Mouse (Mus musculus): ENCODE data around the gene Ccdc181. TPM values are rescaled to one million over a fixed set of nuclear protein-coding genes. Genes with fewer than 3 reads are reported as not detected.
"Not testable (repeated sequence)": the region's sequence is repeated elsewhere in the genome, so short reads cannot be mapped to it uniquely, and the experiment has no call there.

Ccdc181 gene
- 18.4 and 18.5 TPM in 2 replicates for polyA plus RNA-seq (2014; fragmentation: Nextera tagmentation; extraction: Ambion mirVana)

DNA sequence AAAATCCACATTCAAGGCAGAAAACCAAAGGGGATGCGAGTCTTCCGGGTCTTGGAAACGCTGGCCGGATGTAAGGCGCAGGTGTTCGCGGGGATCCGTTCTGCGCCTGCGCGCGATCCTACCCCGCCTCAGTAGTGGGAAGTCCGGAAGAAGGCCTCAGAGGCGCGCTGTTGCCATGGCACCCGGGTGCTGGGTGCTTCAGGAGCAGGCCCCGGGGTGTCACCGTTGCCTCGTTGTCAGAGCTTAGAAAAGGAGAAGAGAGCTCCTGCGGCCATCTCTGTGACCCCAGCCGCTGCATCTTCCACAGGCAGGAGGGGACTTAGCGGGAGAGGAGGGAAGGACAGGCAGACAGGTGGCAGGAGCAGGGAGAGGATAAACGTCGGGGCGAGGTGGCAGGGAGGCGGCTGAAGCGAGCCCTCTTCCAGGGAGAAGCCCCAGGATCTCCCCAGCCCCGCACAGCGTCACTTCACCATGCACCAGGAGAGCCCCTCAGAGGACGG, at the start of gene Ccdc181:
Gene Ccdc181, plus strand, starts transcription at position 131 of the 500 bp plus-strand sequence.
- H3K9me3 ChIP-seq (ENCODE audit: control insufficient read depth, low read length): no peaks in the 10 kb centered on the region
- 1% methylated on average over 31 of the region's 31 CpGs for WGBS
- H3K36me3 ChIP-seq (ENCODE audit: control insufficient read depth, insufficient read depth, low read length): no peaks in the 10 kb centered on the region
- peak; percentile 95 for DNase-seq (ENCODE audit: low spot score)
- H3K27me3 ChIP-seq (ENCODE audit: control insufficient read depth, insufficient read depth, low read length): no peaks in the 10 kb centered on the region
- H3K4me3 ChIP-seq (ENCODE audit: low read depth, low read length): peak within 1 kb of the TSS; percentile 62
- ATAC-seq (replicated peaks; ENCODE audit: low FRiP score): peak; percentile 99
- H3K4me2 ChIP-seq (ENCODE audit: low read depth, low read length, severe bottlenecking): peak within 1 kb of the TSS; percentile 76
- no peaks in the 10 kb centered on the region for H3K4me1 ChIP-seq (replicated peaks; ENCODE audit: control insufficient read depth, insufficient read depth, low read length)
- H3K27ac ChIP-seq (ENCODE audit: low read depth, low read length): peak within 1 kb of the TSS; percentile 32; the same call in 1 of the 2 replicates
- peak within 1 kb of the TSS; percentile 68 for H3K9ac ChIP-seq (ENCODE audit: low read length)

DNA sequence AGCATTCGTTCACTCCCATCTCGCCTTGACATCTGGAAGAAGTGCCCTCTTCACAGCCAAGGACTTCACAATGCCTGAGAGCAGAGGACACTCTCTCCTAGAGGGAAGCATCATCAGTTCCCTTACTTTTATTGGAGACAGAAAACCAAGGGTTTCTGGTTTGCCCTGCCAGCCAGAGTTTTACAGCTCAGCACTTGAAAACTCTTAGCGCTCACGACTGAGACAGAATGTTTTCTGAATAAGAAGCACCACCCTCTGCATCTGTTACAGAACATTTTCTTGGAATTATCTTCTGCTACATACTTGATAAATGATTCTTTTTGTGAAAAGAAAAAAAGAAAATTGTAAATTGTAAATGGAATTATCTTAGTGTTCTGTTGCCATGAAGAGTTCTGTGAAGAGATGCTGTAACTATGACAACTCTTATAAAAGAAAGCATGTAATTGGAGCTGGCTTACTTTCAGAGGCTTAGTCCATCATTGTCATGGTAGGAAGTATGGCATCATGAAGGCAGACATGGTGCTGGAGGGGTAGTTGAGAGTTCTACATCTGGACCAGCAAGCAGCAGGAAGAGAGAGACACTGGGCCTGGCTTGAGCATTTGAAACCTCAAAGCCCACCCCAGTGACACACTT, 43.3 kb upstream of the Ccdc181 start:
- DNase-seq (ENCODE audit: low spot score); H3K9ac ChIP-seq (ENCODE audit: low read length); H3K9me3 ChIP-seq (ENCODE audit: control insufficient read depth, low read length); H3K4me2 ChIP-seq (ENCODE audit: low read depth, low read length, severe bottlenecking); H3K27ac ChIP-seq (ENCODE audit: low read depth, low read length); H3K36me3 ChIP-seq (ENCODE audit: control insufficient read depth, insufficient read depth, low read length); H3K4me1 ChIP-seq (replicated peaks; ENCODE audit: control insufficient read depth, insufficient read depth, low read length); ATAC-seq (replicated peaks; ENCODE audit: low FRiP score); H3K4me3 ChIP-seq (ENCODE audit: low read depth, low read length); H3K27me3 ChIP-seq (ENCODE audit: control insufficient read depth, insufficient read depth, low read length): not testable (repeated sequence)
- 90% methylated on average over 2 of the region's 4 CpGs for WGBS

DNA sequence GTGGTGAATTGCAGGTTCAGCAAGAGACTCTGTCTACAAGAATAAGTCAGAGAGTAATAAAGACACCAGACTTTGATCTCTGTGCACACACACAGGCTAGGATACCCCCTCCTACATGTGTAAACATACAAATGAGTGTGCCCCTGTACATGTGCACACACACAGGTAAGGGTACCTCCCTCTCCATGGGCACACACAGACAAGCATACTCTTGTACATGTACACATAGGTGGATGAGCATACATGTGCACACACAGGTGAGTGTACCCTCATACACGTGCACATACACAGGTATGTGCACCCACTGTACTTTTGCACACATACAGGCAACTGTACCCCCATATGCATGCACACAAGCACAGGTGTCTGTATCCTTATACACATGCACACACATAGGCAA, 41.9 kb upstream of the Ccdc181 start:
- Histone ChIP-seq H3K36me3 (ENCODE audit: control insufficient read depth, insufficient read depth, low read length) (no peaks in the 10 kb centered on the region), H3K27me3 (ENCODE audit: control insufficient read depth, insufficient read depth, low read length) (no peaks in the 10 kb centered on the region), H3K9ac (ENCODE audit: low read length) (no peak overlapping the region), H3K9me3 (ENCODE audit: control insufficient read depth, low read length) (no peaks in the 10 kb centered on the region), H3K27ac (ENCODE audit: low read depth, low read length) (no peak overlapping the region), H3K4me2 (ENCODE audit: low read depth, low read length, severe bottlenecking) (no peak overlapping the region), H3K4me1 (replicated peaks; ENCODE audit: control insufficient read depth, insufficient read depth, low read length) (no peaks in the 10 kb centered on the region), H3K4me3 (ENCODE audit: low read depth, low read length) (no peak overlapping the region)
- WGBS: 71% methylated on average over 1 of the region's 1 CpGs
- ATAC-seq (replicated peaks; ENCODE audit: low FRiP score) (no peak), DNase-seq (ENCODE audit: low spot score) (no peak)

DNA sequence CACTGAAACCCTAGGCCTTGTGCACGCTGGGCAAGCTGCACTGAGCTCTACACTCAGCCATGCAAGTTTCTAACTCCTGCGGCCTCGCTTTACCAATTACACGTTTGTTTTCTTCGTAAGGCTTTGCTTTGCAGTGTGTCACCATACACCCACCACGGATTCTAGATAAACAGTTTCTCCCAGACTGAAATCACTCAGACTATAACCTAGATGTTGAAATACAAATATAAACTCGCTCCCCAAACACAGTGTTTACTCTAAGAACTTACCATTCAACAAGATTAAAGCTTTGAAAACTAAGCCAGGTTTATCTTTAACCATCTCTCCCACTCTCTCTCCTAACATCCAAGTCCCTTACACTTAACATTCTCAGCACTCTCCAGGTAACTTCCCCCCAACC, 40.3 kb upstream of the Ccdc181 start:
- DNase-seq (ENCODE audit: low spot score) (no peak), ATAC-seq (replicated peaks; ENCODE audit: low FRiP score) (no peak)
- H3K36me3 ChIP-seq (ENCODE audit: control insufficient read depth, insufficient read depth, low read length): no peaks in the 10 kb centered on the region
- WGBS: 65% methylated on average over 7 of the region's 7 CpGs
- no peaks in the 10 kb centered on the region for H3K27me3 ChIP-seq (ENCODE audit: control insufficient read depth, insufficient read depth, low read length)
- no peak overlapping the region for H3K27ac ChIP-seq (ENCODE audit: low read depth, low read length)
- no peak overlapping the region for H3K4me3 ChIP-seq (ENCODE audit: low read depth, low read length)
- H3K4me1 ChIP-seq (replicated peaks; ENCODE audit: control insufficient read depth, insufficient read depth, low read length): no peaks in the 10 kb centered on the region
- no peaks in the 10 kb centered on the region for H3K9me3 ChIP-seq (ENCODE audit: control insufficient read depth, low read length)
- H3K4me2 ChIP-seq (ENCODE audit: low read depth, low read length, severe bottlenecking): no peak overlapping the region
- no peak overlapping the region for H3K9ac ChIP-seq (ENCODE audit: low read length)

DNA sequence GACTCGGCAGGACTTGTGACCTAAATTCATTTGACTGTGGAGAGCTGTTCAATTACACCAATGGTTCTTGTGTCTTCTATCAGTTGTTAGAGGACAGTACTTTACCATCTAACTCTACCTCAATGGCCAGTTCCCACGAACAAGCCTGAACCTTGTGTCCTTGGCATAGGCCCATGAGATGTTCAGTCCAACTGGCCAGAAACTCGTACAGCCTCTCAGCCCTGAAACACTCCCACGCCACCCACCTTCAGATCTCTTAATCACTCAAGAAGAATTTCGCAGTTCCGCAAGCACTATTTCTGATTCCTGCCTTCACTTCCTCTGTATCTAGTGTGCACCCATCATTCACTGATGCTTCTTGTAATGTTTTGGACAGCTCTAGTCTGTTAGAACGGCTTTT, 39.3 kb upstream of the Ccdc181 start:
- no peaks in the 10 kb centered on the region for H3K36me3 ChIP-seq (ENCODE audit: control insufficient read depth, insufficient read depth, low read length)
- no peak for DNase-seq (ENCODE audit: low spot score)
- no peak for ATAC-seq (replicated peaks; ENCODE audit: low FRiP score)

DNA sequence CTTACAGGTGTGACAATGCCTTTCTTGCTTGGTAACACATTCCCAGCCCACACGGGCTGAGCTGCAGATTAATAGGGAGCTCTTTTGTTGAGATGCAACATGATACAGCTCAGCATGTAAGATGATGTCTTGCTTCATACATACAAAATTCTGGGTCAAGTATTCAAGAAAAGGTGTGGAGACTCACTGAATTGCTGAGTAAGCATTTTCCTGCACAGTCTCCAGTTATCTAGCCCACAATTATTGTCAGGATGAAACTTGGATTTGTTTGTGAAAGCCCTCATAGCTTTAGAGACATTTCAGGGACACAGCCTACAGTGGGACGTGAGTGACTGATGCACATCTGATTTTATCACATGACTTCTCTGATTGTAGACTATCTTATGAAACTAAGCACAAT, 33.9 kb upstream of the Ccdc181 start:
- Histone ChIP-seq H3K9ac (ENCODE audit: low read length) (no peak overlapping the region), H3K9me3 (ENCODE audit: control insufficient read depth, low read length) (no peaks in the 10 kb centered on the region), H3K4me3 (ENCODE audit: low read depth, low read length) (no peak overlapping the region), H3K27ac (ENCODE audit: low read depth, low read length) (no peak overlapping the region), H3K4me2 (ENCODE audit: low read depth, low read length, severe bottlenecking) (no peak overlapping the region), H3K36me3 (ENCODE audit: control insufficient read depth, insufficient read depth, low read length) (no peaks in the 10 kb centered on the region), H3K27me3 (ENCODE audit: control insufficient read depth, insufficient read depth, low read length) (no peaks in the 10 kb centered on the region), H3K4me1 (replicated peaks; ENCODE audit: control insufficient read depth, insufficient read depth, low read length) (no peaks in the 10 kb centered on the region)
- ATAC-seq (replicated peaks; ENCODE audit: low FRiP score) (no peak), DNase-seq (ENCODE audit: low spot score) (no peak)
- 76% methylated on average over 2 of the region's 2 CpGs for WGBS

More for the DNA sequence above, 39.3 kb upstream of the Ccdc181 start:
- Histone ChIP-seq H3K4me1 (replicated peaks; ENCODE audit: control insufficient read depth, insufficient read depth, low read length) (no peaks in the 10 kb centered on the region), H3K9ac (ENCODE audit: low read length) (no peak overlapping the region), H3K27me3 (ENCODE audit: control insufficient read depth, insufficient read depth, low read length) (no peaks in the 10 kb centered on the region), H3K4me3 (ENCODE audit: low read depth, low read length) (no peak overlapping the region), H3K9me3 (ENCODE audit: control insufficient read depth, low read length) (no peaks in the 10 kb centered on the region), H3K27ac (ENCODE audit: low read depth, low read length) (no peak overlapping the region), H3K4me2 (ENCODE audit: low read depth, low read length, severe bottlenecking) (no peak overlapping the region)
- 71% methylated on average over 7 of the region's 7 CpGs for WGBS

DNA sequence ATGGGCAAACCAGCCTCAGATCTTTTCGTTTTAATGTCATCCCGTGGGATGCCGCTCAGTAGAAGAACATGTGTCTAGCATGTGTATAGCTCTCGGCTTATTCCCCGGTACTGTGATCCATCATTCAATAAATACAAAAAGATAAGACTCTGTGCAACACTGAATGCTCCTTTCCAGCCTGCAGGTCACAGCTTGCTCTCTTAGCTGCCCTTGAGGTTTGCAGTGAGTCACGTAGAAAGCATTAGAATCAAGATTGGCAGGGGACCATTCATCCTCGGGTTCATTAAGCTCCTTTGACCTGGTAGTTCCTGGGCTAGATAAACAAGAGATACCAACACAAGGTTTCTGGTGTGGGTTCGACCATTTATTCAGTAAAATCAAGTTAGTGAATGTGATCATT, 32.6 kb upstream of the Ccdc181 start:
- Histone ChIP-seq H3K4me1 (replicated peaks; ENCODE audit: control insufficient read depth, insufficient read depth, low read length) (peaks cover 1% of the 10 kb centered on the region; the same call in 1 of the 2 replicates), H3K27ac (ENCODE audit: low read depth, low read length) (no peak overlapping the region), H3K9ac (ENCODE audit: low read length) (no peak overlapping the region), H3K36me3 (ENCODE audit: control insufficient read depth, insufficient read depth, low read length) (no peaks in the 10 kb centered on the region), H3K4me3 (ENCODE audit: low read depth, low read length) (no peak overlapping the region), H3K4me2 (ENCODE audit: low read depth, low read length, severe bottlenecking) (no peak overlapping the region), H3K27me3 (ENCODE audit: control insufficient read depth, insufficient read depth, low read length) (no peaks in the 10 kb centered on the region), H3K9me3 (ENCODE audit: control insufficient read depth, low read length) (no peaks in the 10 kb centered on the region)
- 76% methylated on average over 8 of the region's 8 CpGs for WGBS
- no peak for DNase-seq (ENCODE audit: low spot score)
- ATAC-seq (replicated peaks; ENCODE audit: low FRiP score): no peak

DNA sequence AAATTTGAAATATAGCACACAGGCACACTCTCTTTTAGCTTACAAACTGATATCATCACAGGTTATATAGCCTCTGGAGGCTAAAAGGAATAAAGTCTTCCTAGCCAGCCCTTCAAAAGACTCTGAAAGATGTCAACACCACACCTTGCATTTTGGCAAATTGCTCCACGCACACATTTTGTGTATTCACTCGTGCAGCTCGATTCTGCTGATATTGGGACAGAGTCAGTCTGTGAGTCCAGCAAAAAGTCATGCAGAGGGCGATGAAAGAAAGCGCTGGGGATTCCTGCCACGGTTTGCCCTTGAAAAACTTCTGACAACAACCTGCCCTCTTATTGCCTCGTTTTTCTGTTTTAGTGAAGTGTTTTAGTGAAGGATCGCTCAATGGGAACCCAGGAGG, 27.9 kb upstream of the Ccdc181 start:
- ATAC-seq (replicated peaks; ENCODE audit: low FRiP score): no peak
- peak overlapping the region; percentile 48 for H3K9ac ChIP-seq (ENCODE audit: low read length)
- WGBS: 29% methylated on average over 8 of the region's 8 CpGs
- no peak overlapping the region for H3K27ac ChIP-seq (ENCODE audit: low read depth, low read length)
- H3K9me3 ChIP-seq (ENCODE audit: control insufficient read depth, low read length): no peaks in the 10 kb centered on the region
- H3K4me2 ChIP-seq (ENCODE audit: low read depth, low read length, severe bottlenecking): peak overlapping the region; percentile 54; the same call in 1 of the 2 replicates
- no peak for DNase-seq (ENCODE audit: low spot score)
- no peaks in the 10 kb centered on the region for H3K36me3 ChIP-seq (ENCODE audit: control insufficient read depth, insufficient read depth, low read length)
- H3K4me3 ChIP-seq (ENCODE audit: low read depth, low read length): no peak overlapping the region
- peaks cover 7% of the 10 kb centered on the region; the same call in 1 of the 2 replicates for H3K4me1 ChIP-seq (replicated peaks; ENCODE audit: control insufficient read depth, insufficient read depth, low read length)
- no peaks in the 10 kb centered on the region for H3K27me3 ChIP-seq (ENCODE audit: control insufficient read depth, insufficient read depth, low read length)

DNA sequence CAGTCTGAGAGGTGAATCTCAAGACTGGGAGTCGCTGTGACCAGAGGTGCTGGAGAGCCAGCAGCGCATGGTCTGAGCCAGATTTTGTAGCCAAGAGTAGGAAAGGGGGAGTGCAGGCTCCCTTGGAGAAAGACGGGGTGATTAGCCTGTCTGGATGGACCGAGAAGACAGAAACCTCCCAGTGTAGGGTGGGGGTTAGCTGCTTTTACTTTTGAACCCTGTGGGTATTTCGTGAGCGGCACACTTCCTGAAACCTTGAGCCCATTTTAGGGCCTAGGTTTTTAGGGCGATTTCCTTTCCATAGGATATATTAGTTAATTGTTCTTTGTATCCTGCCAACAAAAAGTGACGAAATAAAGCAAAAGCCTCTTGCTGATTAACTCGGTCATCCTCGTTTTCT, 27.4 kb upstream of the Ccdc181 start:
- H3K4me1 ChIP-seq (replicated peaks; ENCODE audit: control insufficient read depth, insufficient read depth, low read length): peaks cover 7% of the 10 kb centered on the region; the same call in 1 of the 2 replicates
- ATAC-seq (replicated peaks; ENCODE audit: low FRiP score): no peak
- peak overlapping the region; percentile 54 for H3K4me2 ChIP-seq (ENCODE audit: low read depth, low read length, severe bottlenecking)
- peak overlapping the region; percentile 65 for H3K4me3 ChIP-seq (ENCODE audit: low read depth, low read length)
- H3K9ac ChIP-seq (ENCODE audit: low read length): peak overlapping the region; percentile 72
- H3K27ac ChIP-seq (ENCODE audit: low read depth, low read length): no peak overlapping the region; the same call in 1 of the 2 replicates
- no peaks in the 10 kb centered on the region for H3K9me3 ChIP-seq (ENCODE audit: control insufficient read depth, low read length)
- no peaks in the 10 kb centered on the region for H3K27me3 ChIP-seq (ENCODE audit: control insufficient read depth, insufficient read depth, low read length)
- DNase-seq (ENCODE audit: low spot score): no peak
- H3K36me3 ChIP-seq (ENCODE audit: control insufficient read depth, insufficient read depth, low read length): no peaks in the 10 kb centered on the region
- 8% methylated on average over 10 of the region's 10 CpGs for WGBS

Measured in forebrain, embryonic 11.5 days (tissue).